Mouse (Mus musculus): ENCODE data around the gene Bcl10. TPM values are rescaled to one million over a fixed set of nuclear protein-coding genes. Genes with fewer than 3 reads are reported as not detected.
A peak's percentile ranks its signal among the peaks of the same experiment; 100 is the strongest.

Gene Bcl10
- polyA plus RNA-seq, 1 experiment = 14.2 TPM

DNA sequence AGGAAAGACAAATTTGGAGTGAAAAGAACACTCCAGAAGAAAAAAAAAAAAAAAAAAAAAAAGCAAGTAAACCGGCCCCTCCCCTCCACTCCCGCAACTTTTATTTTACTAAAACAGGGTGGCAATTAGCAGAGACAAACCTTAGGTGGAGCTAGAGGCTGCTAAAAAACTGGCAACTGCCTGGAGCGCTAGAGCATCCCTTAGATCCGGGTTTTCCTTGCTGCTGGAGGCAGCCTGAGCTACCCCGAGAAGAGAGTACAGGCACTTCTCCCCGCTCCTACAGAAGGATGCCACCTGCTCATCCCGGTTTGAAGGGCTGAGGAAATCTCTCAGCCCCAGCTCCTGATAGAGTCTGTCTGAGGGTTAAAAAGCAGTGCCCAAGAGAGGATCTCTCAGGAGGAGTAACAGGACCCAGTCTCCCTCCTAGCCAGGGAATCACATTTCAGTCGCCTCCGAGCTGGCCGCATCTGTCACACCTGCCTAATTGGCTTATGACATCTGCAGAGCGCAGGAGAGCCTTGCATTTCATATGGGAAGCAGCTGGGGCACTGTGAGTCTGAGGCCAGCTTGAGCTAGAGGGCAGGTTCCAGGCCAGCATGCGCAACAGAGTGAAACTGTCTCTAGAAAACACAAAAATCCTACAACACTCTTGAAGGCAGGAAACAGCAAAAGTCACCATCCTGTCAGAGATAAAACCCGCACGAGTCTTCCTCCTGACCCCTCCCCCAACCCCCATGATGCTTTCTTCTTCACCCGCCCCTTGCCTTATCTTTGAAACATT, 27.6 kb downstream of the Bcl10 start:
- peaks cover 3% of the 10 kb centered on the region; the same call in 1 of the 2 replicates for H3K4me1 ChIP-seq (ENCODE audit: control insufficient read depth, insufficient read depth, low read length)
- no peak overlapping the region for H3K27ac ChIP-seq (ENCODE audit: control insufficient read depth, insufficient read depth, low read depth, low read length, poor library complexity)
- H3K4me3 ChIP-seq (replicated peaks; ENCODE audit: control insufficient read depth, low read depth, low read length) = no peak overlapping the region

DNA sequence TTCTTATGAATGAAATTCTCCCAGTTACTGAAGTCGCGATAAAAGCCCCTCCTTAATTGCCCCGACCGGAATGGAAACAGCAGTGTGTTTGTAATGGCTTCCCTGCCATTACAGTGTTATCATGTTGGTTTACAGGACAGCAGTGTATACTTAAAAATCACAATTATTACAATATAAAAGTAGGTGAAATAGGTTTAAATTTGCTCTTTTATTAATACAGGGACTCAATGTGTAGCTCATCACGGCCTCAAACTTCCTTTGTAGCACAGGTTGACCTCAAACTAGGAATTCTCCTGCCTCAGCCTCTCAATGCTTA, 28.2 kb downstream of the Bcl10 start:
- WGBS = 44% methylated on average over 5 of the region's 5 CpGs
- H3K4me3 ChIP-seq (replicated peaks; ENCODE audit: control insufficient read depth, low read depth, low read length) = no peak overlapping the region
- no peak overlapping the region for H3K27ac ChIP-seq (ENCODE audit: control insufficient read depth, insufficient read depth, low read depth, low read length, poor library complexity)
- H3K4me1 ChIP-seq (ENCODE audit: control insufficient read depth, insufficient read depth, low read length) = peaks cover 3% of the 10 kb centered on the region; the same call in 1 of the 2 replicates
- TF ChIP-seq POLR2A (IDR thresholded peaks at IDR 0.05; ENCODE audit: borderline replicate concordance, control insufficient read depth, low read depth, low read length) (no peak), CTCF (IDR thresholded peaks at IDR 0.05; ENCODE audit: control insufficient read depth, insufficient read depth, low read length) (no peak)

More for the DNA sequence above, 27.6 kb downstream of the Bcl10 start:
- no peak for TF ChIP-seq POLR2A (IDR thresholded peaks at IDR 0.05; ENCODE audit: borderline replicate concordance, control insufficient read depth, low read depth, low read length)
- 0 out of 2 replicates have a peak, but pooled peaks have one; percentile 13 for TF ChIP-seq CTCF (IDR thresholded peaks at IDR 0.05; ENCODE audit: control insufficient read depth, insufficient read depth, low read length)
- WGBS = 11% methylated on average over 15 of the region's 15 CpGs

- Histone ChIP-seq H3K4me3 (replicated peaks; ENCODE audit: control insufficient read depth, low read depth, low read length) (no peak overlapping the region), H3K4me1 (ENCODE audit: control insufficient read depth, insufficient read depth, low read length) (peaks cover 1% of the 10 kb centered on the region; the same call in 1 of the 2 replicates), H3K27ac (ENCODE audit: control insufficient read depth, insufficient read depth, low read depth, low read length, poor library complexity) (no peak overlapping the region)
- TF ChIP-seq CTCF (IDR thresholded peaks at IDR 0.05; ENCODE audit: control insufficient read depth, insufficient read depth, low read length) (no peak), POLR2A (IDR thresholded peaks at IDR 0.05; ENCODE audit: borderline replicate concordance, control insufficient read depth, low read depth, low read length) (no peak)
- whole genome bisulfite sequencing = 50% methylated on average over 17 of the region's 17 CpGs
Measured at GRCm38 (mm10) chr3:145951287-145952165, 28.9 kb downstream of the Bcl10 start.

DNA sequence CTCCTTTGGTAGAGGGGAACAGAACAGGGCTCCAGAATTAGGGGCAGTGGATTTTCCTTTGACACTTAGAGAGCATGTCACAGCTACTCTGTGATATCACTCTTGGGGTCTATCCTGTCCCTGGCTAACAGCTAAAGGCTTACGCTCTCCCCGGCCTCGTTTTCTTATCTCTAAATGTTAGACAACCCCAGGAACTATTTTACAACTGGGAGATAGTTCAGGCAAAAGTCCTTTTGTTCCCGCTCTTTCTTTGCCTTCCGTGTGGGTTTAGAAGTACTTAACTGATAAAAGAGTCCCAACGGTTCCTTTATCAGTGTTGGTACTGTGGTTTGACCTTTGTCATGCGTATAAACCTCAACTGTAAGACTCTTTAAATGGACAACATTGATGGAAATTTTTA, 30.3 kb downstream of the Bcl10 start:
- WGBS = 58% methylated on average over 7 of the region's 7 CpGs
- peaks cover 1% of the 10 kb centered on the region; the same call in 1 of the 2 replicates for H3K4me1 ChIP-seq (ENCODE audit: control insufficient read depth, insufficient read depth, low read length)
- no peak for TF ChIP-seq POLR2A (IDR thresholded peaks at IDR 0.05; ENCODE audit: borderline replicate concordance, control insufficient read depth, low read depth, low read length)
- no peak for TF ChIP-seq CTCF (IDR thresholded peaks at IDR 0.05; ENCODE audit: control insufficient read depth, insufficient read depth, low read length)
- H3K27ac ChIP-seq (ENCODE audit: control insufficient read depth, insufficient read depth, low read depth, low read length, poor library complexity) = no peak overlapping the region
- no peak overlapping the region for H3K4me3 ChIP-seq (replicated peaks; ENCODE audit: control insufficient read depth, low read depth, low read length)

GRCm38 (mm10) chr3:145953411-145953810, 30.8 kb downstream of the Bcl10 start:
- H3K4me1 ChIP-seq (ENCODE audit: control insufficient read depth, insufficient read depth, low read length) = peaks cover 1% of the 10 kb centered on the region; the same call in 1 of the 2 replicates
- 66% methylated on average over 2 of the region's 2 CpGs for WGBS
- no peak overlapping the region for H3K4me3 ChIP-seq (replicated peaks; ENCODE audit: control insufficient read depth, low read depth, low read length)
- TF ChIP-seq CTCF (IDR thresholded peaks at IDR 0.05; ENCODE audit: control insufficient read depth, insufficient read depth, low read length) (no peak), POLR2A (IDR thresholded peaks at IDR 0.05; ENCODE audit: borderline replicate concordance, control insufficient read depth, low read depth, low read length) (no peak)
- H3K27ac ChIP-seq (ENCODE audit: control insufficient read depth, insufficient read depth, low read depth, low read length, poor library complexity) = no peak overlapping the region

DNA sequence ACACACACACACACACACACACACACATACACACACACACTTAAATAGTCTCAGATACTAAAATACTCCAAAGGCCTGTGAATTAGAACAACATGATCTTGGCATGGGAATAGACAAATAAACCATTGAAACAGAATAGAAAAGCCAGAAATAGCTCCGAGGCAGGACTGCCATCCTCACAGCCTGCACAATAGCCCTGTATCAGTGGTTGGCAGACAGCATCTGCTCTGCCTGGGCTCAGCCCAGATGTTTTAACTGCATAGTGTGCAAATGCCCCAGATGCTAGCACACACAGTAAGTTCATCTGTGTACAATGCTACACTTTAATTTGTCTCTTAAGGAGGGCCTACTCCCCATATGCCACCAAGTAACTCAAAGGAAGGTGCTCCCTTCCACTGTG, 37.2 kb downstream of the Bcl10 start:
- H3K4me3 ChIP-seq (replicated peaks; ENCODE audit: control insufficient read depth, low read depth, low read length) = no peak overlapping the region
- no peak for TF ChIP-seq POLR2A (IDR thresholded peaks at IDR 0.05; ENCODE audit: borderline replicate concordance, control insufficient read depth, low read depth, low read length)
- TF ChIP-seq CTCF (IDR thresholded peaks at IDR 0.05; ENCODE audit: control insufficient read depth, insufficient read depth, low read length) = no peak
- H3K4me1 ChIP-seq (ENCODE audit: control insufficient read depth, insufficient read depth, low read length) = no peaks in the 10 kb centered on the region
- WGBS = 60% methylated on average over 1 of the region's 1 CpGs
- no peak overlapping the region for H3K27ac ChIP-seq (ENCODE audit: control insufficient read depth, insufficient read depth, low read depth, low read length, poor library complexity)

DNA sequence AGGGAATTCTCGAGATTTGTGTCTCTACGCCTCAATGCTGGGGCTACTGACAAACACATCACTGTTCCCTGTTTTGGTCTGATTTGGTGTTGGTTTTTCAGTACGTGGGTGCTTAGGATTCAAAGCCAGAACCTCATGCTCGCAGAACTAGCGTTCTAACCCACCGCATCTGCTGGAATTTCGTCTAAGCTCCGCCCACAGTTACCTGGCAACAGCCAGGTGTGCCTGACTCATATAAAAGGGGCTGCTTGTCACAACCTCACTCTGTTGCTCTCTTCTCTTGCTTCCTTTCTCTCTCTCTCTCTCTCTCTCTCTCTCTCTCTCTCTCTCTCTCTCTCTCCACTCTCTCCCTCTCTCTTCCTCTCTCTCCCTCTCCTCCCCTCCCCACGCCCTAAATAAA, 39.8 kb downstream of the Bcl10 start:
- Histone ChIP-seq H3K27ac (ENCODE audit: control insufficient read depth, insufficient read depth, low read depth, low read length, poor library complexity) (no peak overlapping the region), H3K4me1 (ENCODE audit: control insufficient read depth, insufficient read depth, low read length) (no peaks in the 10 kb centered on the region), H3K4me3 (replicated peaks; ENCODE audit: control insufficient read depth, low read depth, low read length) (no peak overlapping the region)
- WGBS = 79% methylated on average over 9 of the region's 9 CpGs
- TF ChIP-seq CTCF (IDR thresholded peaks at IDR 0.05; ENCODE audit: control insufficient read depth, insufficient read depth, low read length) = no peak
